Mouse (Mus musculus): ENCODE results near the gene Krt13. TPM values are rescaled to one million over a fixed set of nuclear protein-coding genes. Genes with fewer than 3 reads are reported as not detected.

Gene Krt13
- polyA plus RNA-seq, 1 experiment from 2014 or later, result not detected

DNA sequence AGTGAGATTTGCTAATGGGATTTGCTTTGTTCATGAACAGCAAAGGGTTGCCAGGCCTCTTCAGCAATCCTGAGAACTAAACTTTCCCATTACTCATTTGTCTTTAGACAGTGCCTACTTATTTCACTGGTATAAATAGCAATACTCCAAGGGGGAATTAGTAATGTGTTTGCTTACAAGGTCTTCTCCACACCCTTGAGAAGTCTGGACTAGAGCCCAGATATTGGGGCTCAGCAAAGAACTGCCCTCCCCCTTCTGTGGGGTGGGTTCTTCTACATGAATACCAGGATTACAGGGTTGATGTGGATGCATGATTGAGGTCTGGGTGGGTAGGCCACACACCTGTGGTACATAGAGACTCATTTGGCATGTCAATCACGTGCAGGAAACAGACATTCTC is 47.5 kb downstream of the Krt13 start:
- H3K27ac ChIP-seq (replicated peaks in 1 of 2; ENCODE audit: control insufficient read depth in 1 of 2, insufficient read depth in 1 of 2, low read depth in 2 of 2, low read length in 2 of 2), result no peak overlapping the region
- WGBS, result 50% methylated on average over 1 of the region's 1 CpGs

More for the DNA sequence above, 47.5 kb downstream of the Krt13 start:
- H3K4me2 ChIP-seq (ENCODE audit: low read length), result no peak overlapping the region
- no peak overlapping the region for H3K4me3 ChIP-seq (ENCODE audit: control insufficient read depth in 1 of 2, insufficient read depth in 1 of 2, low read depth in 1 of 2, low read length in 2 of 2)
- H3K4me1 ChIP-seq (ENCODE audit: control insufficient read depth in 2 of 2, insufficient read depth in 2 of 2, low read length in 2 of 2), result no peaks in the 10 kb centered on the region
- no peaks in the 10 kb centered on the region for H3K9me3 ChIP-seq (ENCODE audit: control insufficient read depth, low read length)
- no peaks in the 10 kb centered on the region for H3K36me3 ChIP-seq (ENCODE audit: control insufficient read depth, insufficient read depth, low read length)
- no peak overlapping the region for H3K9ac ChIP-seq (ENCODE audit: low read length)
- H3K27me3 ChIP-seq (ENCODE audit: control insufficient read depth, insufficient read depth, low read length), result no peaks in the 10 kb centered on the region
- no peak for ATAC-seq (ENCODE audit: insufficient number of reproducible peaks, insufficient read depth, low FRiP score, low read depth)

Other genes starting within 250 kb of the Krt13 start
- not detected in 2 replicates for gene Krtap9-1, start 248.2 kb downstream of the Krt13 start, polyA plus RNA-seq (2014; fragmentation: Nextera tagmentation; extraction: Ambion mirVana)
- not detected in 2 replicates for gene Gm11567, start 242.4 kb downstream of the Krt13 start, polyA plus RNA-seq (2014; fragmentation: Nextera tagmentation; extraction: Ambion mirVana)
- gene Krtap31-1, start 213.6 kb downstream of the Krt13 start, polyA plus RNA-seq (2014; fragmentation: Nextera tagmentation; extraction: Ambion mirVana), result not detected in 2 replicates
- gene Gm11565, start 206.8 kb downstream of the Krt13 start, polyA plus RNA-seq (2014; fragmentation: Nextera tagmentation; extraction: Ambion mirVana), result not detected in 2 replicates
- not detected in 2 replicates for gene Krtap31-2, start 185.3 kb downstream of the Krt13 start, polyA plus RNA-seq (2014; fragmentation: Nextera tagmentation; extraction: Ambion mirVana)
- not detected in 2 replicates for gene Krtap9-5, start 173.1 kb downstream of the Krt13 start, polyA plus RNA-seq (2014; fragmentation: Nextera tagmentation; extraction: Ambion mirVana)
- not detected in 2 replicates for gene Krtap29-1, start 142.5 kb downstream of the Krt13 start, polyA plus RNA-seq (2014; fragmentation: Nextera tagmentation; extraction: Ambion mirVana)
- gene Krtap16-1, start 135.0 kb downstream of the Krt13 start, polyA plus RNA-seq (2014; fragmentation: Nextera tagmentation; extraction: Ambion mirVana), result not detected in 2 replicates
- gene Krtap17-1, start 127.6 kb downstream of the Krt13 start, polyA plus RNA-seq (2014; fragmentation: Nextera tagmentation; extraction: Ambion mirVana), result not detected in 2 replicates
- not detected in 2 replicates for gene Krt33a, start 105.4 kb downstream of the Krt13 start, polyA plus RNA-seq (2014; fragmentation: Nextera tagmentation; extraction: Ambion mirVana)
- not detected in 2 replicates for gene Krt33b, start 91.7 kb downstream of the Krt13 start, polyA plus RNA-seq (2014; fragmentation: Nextera tagmentation; extraction: Ambion mirVana)
- not detected in 2 replicates for gene Krt34, start 80.0 kb downstream of the Krt13 start, polyA plus RNA-seq (2014; fragmentation: Nextera tagmentation; extraction: Ambion mirVana)
- gene Krt31, start 71.0 kb downstream of the Krt13 start, polyA plus RNA-seq (2014; fragmentation: Nextera tagmentation; extraction: Ambion mirVana), result not detected in 2 replicates
- gene Krt32, start 33.3 kb downstream of the Krt13 start, polyA plus RNA-seq (2014; fragmentation: Nextera tagmentation; extraction: Ambion mirVana), result not detected in 2 replicates
- not detected in 2 replicates for gene Krt35, start 25.3 kb downstream of the Krt13 start, polyA plus RNA-seq (2014; fragmentation: Nextera tagmentation; extraction: Ambion mirVana)
- not detected in 2 replicates for gene Krt36, start 15.9 kb downstream of the Krt13 start, polyA plus RNA-seq (2014; fragmentation: Nextera tagmentation; extraction: Ambion mirVana)
- 0.50 TPM in 1 of 2 replicates, not detected in the other for gene Krt15, start 14.4 kb upstream of the Krt13 start, polyA plus RNA-seq (2014; fragmentation: Nextera tagmentation; extraction: Ambion mirVana)
- gene Krt19, start 27.1 kb upstream of the Krt13 start, polyA plus RNA-seq (2014; fragmentation: Nextera tagmentation; extraction: Ambion mirVana), result 30.7 and 35.0 TPM in 2 replicates
- gene Krt9, start 71.7 kb upstream of the Krt13 start, polyA plus RNA-seq (2014; fragmentation: Nextera tagmentation; extraction: Ambion mirVana), result not detected in 2 replicates
- gene Krt14, start 86.0 kb upstream of the Krt13 start, polyA plus RNA-seq (2014; fragmentation: Nextera tagmentation; extraction: Ambion mirVana), result 1.5 and 1.9 TPM in 2 replicates
- gene Krt16, start 127.3 kb upstream of the Krt13 start, polyA plus RNA-seq (2014; fragmentation: Nextera tagmentation; extraction: Ambion mirVana), result not detected in 2 replicates
- 1.4 TPM in 2 replicates for gene Krt17, start 139.5 kb upstream of the Krt13 start, polyA plus RNA-seq (2014; fragmentation: Nextera tagmentation; extraction: Ambion mirVana)
- gene Krt42, start 148.3 kb upstream of the Krt13 start, polyA plus RNA-seq (2014; fragmentation: Nextera tagmentation; extraction: Ambion mirVana), result not detected in 2 replicates
- gene Eif1, start 198.3 kb upstream of the Krt13 start, polyA plus RNA-seq (2014; fragmentation: Nextera tagmentation; extraction: Ambion mirVana), result 1,807 and 1,900 TPM in 2 replicates
- not detected in 2 replicates for gene Gast, start 212.8 kb upstream of the Krt13 start, polyA plus RNA-seq (2014; fragmentation: Nextera tagmentation; extraction: Ambion mirVana)
- gene Hap1, start 234.6 kb upstream of the Krt13 start, polyA plus RNA-seq (2014; fragmentation: Nextera tagmentation; extraction: Ambion mirVana), result 3.4 and 4.3 TPM in 2 replicates